Mouse (Mus musculus) liver, adult 2 months (tissue): ENCODE results near the gene Sectm1b.

Experiments
- CTCF ChIP-seq: fragments of 200-500 bp; IDR thresholded peaks from 2 replicates; pipeline ENCODE4 v1.5.1; 2011; ENCODE audit warnings: low read depth, low read length, control low read depth
- POLR2A ChIP-seq: fragments of 200-500 bp; IDR thresholded peaks from 2 replicates; pipeline ENCODE4 v1.6.1; 2011; ENCODE audit warnings: low read length, control low read depth; ENCODE audit not compliant: insufficient read depth; ENCODE audit errors: extremely low read depth

GRCm38 (mm10) chr11:121092606-121093585 is 29.5 kb upstream of the Sectm1b start:
- TF ChIP-seq CTCF = no peak
- no peak for TF ChIP-seq POLR2A
